Mouse (Mus musculus): ENCODE results near the gene Ppp2r5b. TPM values are rescaled to one million over a fixed set of nuclear protein-coding genes. Genes with fewer than 3 reads are reported as not detected.

Gene Ppp2r5b
- polyA plus RNA-seq, 1 experiment from 2014 or later: 25.0 TPM

DNA sequence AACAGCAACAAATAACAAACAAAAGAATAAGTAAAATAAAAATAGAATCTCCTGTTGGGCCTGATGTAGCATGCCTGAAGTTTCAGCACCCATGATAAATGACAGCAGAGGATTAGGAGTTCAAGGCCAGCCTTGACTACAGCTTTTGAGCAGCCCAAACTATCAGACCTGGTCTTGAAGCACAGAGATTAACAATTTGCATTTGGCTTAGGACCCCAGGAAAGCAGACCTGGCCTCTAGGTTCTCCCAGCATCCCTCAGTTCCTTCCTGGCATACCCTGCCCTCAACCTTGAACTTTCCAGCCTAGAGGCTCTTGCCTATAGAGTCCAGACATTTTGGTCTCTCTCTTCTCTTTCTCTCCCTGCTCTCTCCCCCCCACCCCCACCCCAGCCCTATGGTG is 3.1 kb upstream of the Ppp2r5b start:
- H3K9ac ChIP-seq (replicated peaks; ENCODE audit: low read length): no peak overlapping the region
- H3K27me3 ChIP-seq (ENCODE audit: control insufficient read depth, insufficient read depth, low read length): no peaks in the 10 kb centered on the region
- no peaks in the 10 kb centered on the region for H3K36me3 ChIP-seq (replicated peaks; ENCODE audit: control insufficient read depth, insufficient read depth, low read depth, low read length)
- no peak overlapping the region for H3K4me2 ChIP-seq (ENCODE audit: low read depth, low read length)
- ATAC-seq (replicated peaks; ENCODE audit: insufficient number of reproducible peaks, low FRiP score, low TSS enrichment, low read depth) (no peak), DNase-seq (ENCODE audit: low spot score) (no peak)
- H3K27ac ChIP-seq (replicated peaks; ENCODE audit: low read depth, low read length): no peak overlapping the region
- no peak overlapping the region for H3K4me3 ChIP-seq (ENCODE audit: low read depth, low read length)
- H3K4me1 ChIP-seq (ENCODE audit: control insufficient read depth, insufficient read depth, low read length): peaks cover 6% of the 10 kb centered on the region
- no peaks in the 10 kb centered on the region for H3K9me3 ChIP-seq (replicated peaks; ENCODE audit: control insufficient read depth, low read length)

GRCm38 (mm10) chr19:6236842-6237241 is 1.2 kb upstream of the Ppp2r5b start:
- DNase-seq (ENCODE audit: low spot score): no peak
- Histone ChIP-seq H3K27ac (replicated peaks; ENCODE audit: low read depth, low read length) (no peak overlapping the region), H3K27me3 (ENCODE audit: control insufficient read depth, insufficient read depth, low read length) (no peaks in the 10 kb centered on the region), H3K36me3 (replicated peaks; ENCODE audit: control insufficient read depth, insufficient read depth, low read depth, low read length) (no peaks in the 10 kb centered on the region; the same call in 1 of the 2 replicates), H3K9ac (replicated peaks; ENCODE audit: low read length) (no peak overlapping the region), H3K4me3 (ENCODE audit: low read depth, low read length) (no peak overlapping the region), H3K4me1 (ENCODE audit: control insufficient read depth, insufficient read depth, low read length) (peaks cover 3% of the 10 kb centered on the region; the same call in 1 of the 2 replicates), H3K9me3 (replicated peaks; ENCODE audit: control insufficient read depth, low read length) (no peaks in the 10 kb centered on the region), H3K4me2 (ENCODE audit: low read depth, low read length) (no peak overlapping the region)
- 68% methylated on average over 7 of the region's 7 CpGs for WGBS
- no peak for ATAC-seq (replicated peaks; ENCODE audit: insufficient number of reproducible peaks, low FRiP score, low TSS enrichment, low read depth)

DNA sequence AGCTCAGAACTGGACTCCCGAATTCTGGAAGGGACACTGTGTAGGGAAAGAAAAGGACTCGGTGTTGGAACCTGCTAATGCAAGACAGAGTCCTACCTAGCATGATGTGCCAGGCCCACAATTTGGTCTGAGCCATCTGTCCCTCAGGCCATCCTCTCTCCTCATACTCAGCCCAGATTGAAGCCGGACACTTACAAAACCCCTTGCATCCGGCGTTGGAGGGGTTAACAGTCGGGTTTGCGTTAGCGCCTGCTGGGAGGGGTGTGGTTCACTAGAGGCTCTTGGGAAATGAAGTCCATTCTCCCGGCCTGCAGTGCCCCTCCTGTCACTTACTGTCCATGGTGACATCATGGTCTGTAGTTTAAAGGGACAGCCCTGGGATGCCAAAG is 375 bp upstream of the Ppp2r5b start:
- under 1% methylated on average over 9 of the region's 9 CpGs for WGBS

GRCm38 (mm10) chr19:6234337-6235083 is 1.2 kb downstream of the Ppp2r5b start:
- no peak for ATAC-seq (replicated peaks; ENCODE audit: insufficient number of reproducible peaks, low FRiP score, low TSS enrichment, low read depth)
- H3K36me3 ChIP-seq (replicated peaks; ENCODE audit: control insufficient read depth, insufficient read depth, low read depth, low read length): peaks cover 2% of the 10 kb centered on the region; the same call in 1 of the 2 replicates
- DNase-seq (ENCODE audit: low spot score): no peak
- peaks cover 3% of the 10 kb centered on the region; the same call in 1 of the 2 replicates for H3K4me1 ChIP-seq (ENCODE audit: control insufficient read depth, insufficient read depth, low read length)
- no peaks in the 10 kb centered on the region for H3K9me3 ChIP-seq (replicated peaks; ENCODE audit: control insufficient read depth, low read length)
- H3K4me3 ChIP-seq (ENCODE audit: low read depth, low read length): peak overlapping the region; percentile 79
- H3K27ac ChIP-seq (replicated peaks; ENCODE audit: low read depth, low read length): no peak overlapping the region
- H3K9ac ChIP-seq (replicated peaks; ENCODE audit: low read length): peak overlapping the region; percentile 80
- WGBS: 67% methylated on average over 11 of the region's 11 CpGs
- no peaks in the 10 kb centered on the region for H3K27me3 ChIP-seq (ENCODE audit: control insufficient read depth, insufficient read depth, low read length)
- peak overlapping the region; percentile 89 for H3K4me2 ChIP-seq (ENCODE audit: low read depth, low read length)

More for the DNA sequence above, 375 bp upstream of the Ppp2r5b start:
- peak overlapping the region; percentile 81 for H3K27ac ChIP-seq (replicated peaks; ENCODE audit: low read depth, low read length)
- peaks cover 3% of the 10 kb centered on the region; the same call in 1 of the 2 replicates for H3K4me1 ChIP-seq (ENCODE audit: control insufficient read depth, insufficient read depth, low read length)
- H3K9ac ChIP-seq (replicated peaks; ENCODE audit: low read length): peak overlapping the region; percentile 80
- H3K27me3 ChIP-seq (ENCODE audit: control insufficient read depth, insufficient read depth, low read length): no peaks in the 10 kb centered on the region
- peak overlapping the region; percentile 89 for H3K4me2 ChIP-seq (ENCODE audit: low read depth, low read length)
- peak overlapping the region; percentile 79 for H3K4me3 ChIP-seq (ENCODE audit: low read depth, low read length)
- DNase-seq (ENCODE audit: low spot score) (peak; percentile 95), ATAC-seq (replicated peaks; ENCODE audit: insufficient number of reproducible peaks, low FRiP score, low TSS enrichment, low read depth) (peak; percentile 81)
- H3K9me3 ChIP-seq (replicated peaks; ENCODE audit: control insufficient read depth, low read length): no peaks in the 10 kb centered on the region
- H3K36me3 ChIP-seq (replicated peaks; ENCODE audit: control insufficient read depth, insufficient read depth, low read depth, low read length): no peaks in the 10 kb centered on the region; the same call in 1 of the 2 replicates

DNA sequence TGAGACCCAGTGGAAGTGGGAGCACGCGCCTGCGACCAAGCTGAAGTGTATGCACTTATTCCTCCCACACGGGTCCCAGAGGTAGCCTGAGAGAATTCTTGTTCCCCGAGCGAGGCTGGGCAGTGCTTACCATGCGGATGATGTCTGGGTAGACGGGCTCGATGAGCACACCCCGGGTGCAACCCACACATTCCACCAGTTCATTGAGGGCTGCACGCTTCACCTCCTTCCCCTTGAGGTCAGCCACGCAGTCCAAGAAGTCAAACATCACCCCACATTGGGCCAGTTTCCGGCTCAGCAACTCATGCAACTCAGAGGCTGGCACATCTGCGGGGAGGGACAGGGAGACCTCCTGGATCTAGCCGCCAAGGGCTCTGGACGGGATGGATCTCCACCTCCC is 2.0 kb downstream of the Ppp2r5b start:
- Histone ChIP-seq H3K4me1 (ENCODE audit: control insufficient read depth, insufficient read depth, low read length) (peaks cover 3% of the 10 kb centered on the region; the same call in 1 of the 2 replicates), H3K27ac (replicated peaks; ENCODE audit: low read depth, low read length) (no peak overlapping the region), H3K4me2 (ENCODE audit: low read depth, low read length) (no peak overlapping the region), H3K9ac (replicated peaks; ENCODE audit: low read length) (no peak overlapping the region), H3K27me3 (ENCODE audit: control insufficient read depth, insufficient read depth, low read length) (no peaks in the 10 kb centered on the region), H3K36me3 (replicated peaks; ENCODE audit: control insufficient read depth, insufficient read depth, low read depth, low read length) (peaks cover 2% of the 10 kb centered on the region; the same call in 1 of the 2 replicates), H3K9me3 (replicated peaks; ENCODE audit: control insufficient read depth, low read length) (no peaks in the 10 kb centered on the region), H3K4me3 (ENCODE audit: low read depth, low read length) (no peak overlapping the region)
- ATAC-seq (replicated peaks; ENCODE audit: insufficient number of reproducible peaks, low FRiP score, low TSS enrichment, low read depth) (no peak), DNase-seq (ENCODE audit: low spot score) (no peak)
- WGBS: 89% methylated on average over 16 of the region's 16 CpGs

GRCm38 (mm10) chr19:6231036-6231435 is 4.6 kb downstream of the Ppp2r5b start:
- Histone ChIP-seq H3K4me3 (ENCODE audit: low read depth, low read length) (no peak overlapping the region), H3K27me3 (ENCODE audit: control insufficient read depth, insufficient read depth, low read length) (no peaks in the 10 kb centered on the region), H3K9me3 (replicated peaks; ENCODE audit: control insufficient read depth, low read length) (no peaks in the 10 kb centered on the region), H3K36me3 (replicated peaks; ENCODE audit: control insufficient read depth, insufficient read depth, low read depth, low read length) (peaks cover 2% of the 10 kb centered on the region; the same call in 1 of the 2 replicates), H3K4me1 (ENCODE audit: control insufficient read depth, insufficient read depth, low read length) (peaks cover 3% of the 10 kb centered on the region; the same call in 1 of the 2 replicates), H3K9ac (replicated peaks; ENCODE audit: low read length) (no peak overlapping the region), H3K4me2 (ENCODE audit: low read depth, low read length) (no peak overlapping the region), H3K27ac (replicated peaks; ENCODE audit: low read depth, low read length) (no peak overlapping the region)
- DNase-seq (ENCODE audit: low spot score) (no peak), ATAC-seq (replicated peaks; ENCODE audit: insufficient number of reproducible peaks, low FRiP score, low TSS enrichment, low read depth) (no peak)
- 68% methylated on average over 2 of the region's 2 CpGs for WGBS

DNA sequence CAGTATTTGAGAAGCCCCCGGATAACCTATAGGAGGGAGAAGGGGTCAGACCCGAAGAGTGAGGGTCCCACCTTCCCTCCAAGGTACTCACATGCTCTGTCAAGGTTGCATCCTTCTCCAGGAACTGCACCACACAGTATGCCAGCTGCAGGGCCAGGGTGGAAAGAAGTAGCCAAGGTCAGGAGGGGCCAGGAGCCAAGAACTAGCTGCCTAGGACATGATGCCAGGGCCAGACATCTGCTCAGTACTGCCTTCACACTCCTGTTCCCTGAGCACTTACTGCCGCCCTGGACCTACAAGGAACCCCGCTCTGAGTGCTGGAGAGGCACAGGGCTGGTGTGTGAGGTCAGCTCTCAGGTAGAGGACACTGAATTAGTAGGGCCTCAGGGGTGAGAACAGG is 5.3 kb downstream of the Ppp2r5b start:
- no peak overlapping the region for H3K9ac ChIP-seq (replicated peaks; ENCODE audit: low read length)
- WGBS: 82% methylated on average over 4 of the region's 4 CpGs
- DNase-seq (ENCODE audit: low spot score): no peak
- H3K27ac ChIP-seq (replicated peaks; ENCODE audit: low read depth, low read length): no peak overlapping the region
- no peak overlapping the region for H3K4me2 ChIP-seq (ENCODE audit: low read depth, low read length)
- H3K36me3 ChIP-seq (replicated peaks; ENCODE audit: control insufficient read depth, insufficient read depth, low read depth, low read length): peaks cover 2% of the 10 kb centered on the region; the same call in 1 of the 2 replicates
- peaks cover 3% of the 10 kb centered on the region; the same call in 1 of the 2 replicates for H3K4me1 ChIP-seq (ENCODE audit: control insufficient read depth, insufficient read depth, low read length)
- ATAC-seq (replicated peaks; ENCODE audit: insufficient number of reproducible peaks, low FRiP score, low TSS enrichment, low read depth): no peak
- H3K4me3 ChIP-seq (ENCODE audit: low read depth, low read length): no peak overlapping the region
- H3K27me3 ChIP-seq (ENCODE audit: control insufficient read depth, insufficient read depth, low read length): no peaks in the 10 kb centered on the region
- no peaks in the 10 kb centered on the region for H3K9me3 ChIP-seq (replicated peaks; ENCODE audit: control insufficient read depth, low read length)

- Histone ChIP-seq H3K27ac (replicated peaks; ENCODE audit: low read depth, low read length) (no peak overlapping the region), H3K36me3 (replicated peaks; ENCODE audit: control insufficient read depth, insufficient read depth, low read depth, low read length) (peaks cover 2% of the 10 kb centered on the region; the same call in 1 of the 2 replicates), H3K4me1 (ENCODE audit: control insufficient read depth, insufficient read depth, low read length) (no peaks in the 10 kb centered on the region), H3K4me2 (ENCODE audit: low read depth, low read length) (no peak overlapping the region), H3K4me3 (ENCODE audit: low read depth, low read length) (no peak overlapping the region), H3K9ac (replicated peaks; ENCODE audit: low read length) (no peak overlapping the region), H3K9me3 (replicated peaks; ENCODE audit: control insufficient read depth, low read length) (no peaks in the 10 kb centered on the region), H3K27me3 (ENCODE audit: control insufficient read depth, insufficient read depth, low read length) (no peaks in the 10 kb centered on the region)
- 79% methylated on average over 4 of the region's 4 CpGs for WGBS
- ATAC-seq (replicated peaks; ENCODE audit: insufficient number of reproducible peaks, low FRiP score, low TSS enrichment, low read depth) (no peak), DNase-seq (ENCODE audit: low spot score) (no peak)
Measured at GRCm38 (mm10) chr19:6227864-6228263, 7.8 kb downstream of the Ppp2r5b start.
